Mouse (Mus musculus): ENCODE results near the gene Ncf2. TPM values are rescaled to one million over a fixed set of nuclear protein-coding genes. Genes with fewer than 3 reads are reported as not detected.

Gene Ncf2
- polyA plus RNA-seq, 1 experiment from 2014 or later: 2.6 TPM

GRCm38 (mm10) chr1:152826446-152826845, 26.5 kb downstream of the Ncf2 start:
- 80% methylated on average over 5 of the region's 5 CpGs for WGBS
- Histone ChIP-seq H3K9me3 (no peaks in the 10 kb centered on the region), H3K36me3 (replicated peaks) (0 out of 2 replicates have a peak, but pooled peaks cover 5% of the 10 kb centered on the region), H3K27ac (replicated peaks) (no peak overlapping the region), H3K4me1 (peaks cover 15% of the 10 kb centered on the region), H3K27me3 (replicated peaks; ENCODE audit: low read depth, poor library complexity, severe bottlenecking) (no peaks in the 10 kb centered on the region), H3K4me3 (no peak overlapping the region)
- no peak for DNase-seq (ENCODE audit: low spot score)

- WGBS: 82% methylated on average over 5 of the region's 5 CpGs
These were observed 28.2 kb downstream of the Ncf2 start for GRCm38 (mm10) chr1:152828168-152828567.

GRCm38 (mm10) chr1:152828637-152829355, 28.8 kb downstream of the Ncf2 start:
- no peaks in the 10 kb centered on the region for H3K27me3 ChIP-seq (replicated peaks; ENCODE audit: low read depth, poor library complexity, severe bottlenecking)
- H3K27ac ChIP-seq (replicated peaks): no peak overlapping the region
- H3K4me3 ChIP-seq: no peak overlapping the region
- no peak for DNase-seq (ENCODE audit: low spot score)
- H3K4me1 ChIP-seq: peaks cover 15% of the 10 kb centered on the region
- 77% methylated on average over 10 of the region's 10 CpGs for WGBS
- H3K9me3 ChIP-seq: no peaks in the 10 kb centered on the region
- peaks cover 23% of the 10 kb centered on the region for H3K36me3 ChIP-seq (replicated peaks)

More at GRCm38 (mm10) chr1:152828168-152828567, 28.2 kb downstream of the Ncf2 start:
- Histone ChIP-seq H3K4me1 (peaks cover 15% of the 10 kb centered on the region), H3K27ac (replicated peaks) (no peak overlapping the region), H3K4me3 (no peak overlapping the region), H3K27me3 (replicated peaks; ENCODE audit: low read depth, poor library complexity, severe bottlenecking) (no peaks in the 10 kb centered on the region), H3K36me3 (replicated peaks) (peaks cover 18% of the 10 kb centered on the region), H3K9me3 (no peaks in the 10 kb centered on the region)
- DNase-seq (ENCODE audit: low spot score): no peak

- Histone ChIP-seq H3K9me3 (no peaks in the 10 kb centered on the region), H3K36me3 (replicated peaks) (peaks cover 29% of the 10 kb centered on the region), H3K27me3 (replicated peaks; ENCODE audit: low read depth, poor library complexity, severe bottlenecking) (no peaks in the 10 kb centered on the region), H3K4me3 (no peak overlapping the region), H3K27ac (replicated peaks) (no peak overlapping the region), H3K4me1 (peaks cover 15% of the 10 kb centered on the region)
- DNase-seq (ENCODE audit: low spot score): no peak
- 95% methylated on average over 9 of the region's 9 CpGs for WGBS
These were observed 30.1 kb downstream of the Ncf2 start for GRCm38 (mm10) chr1:152830054-152830453.

GRCm38 (mm10) chr1:152831003-152831402, 31.0 kb downstream of the Ncf2 start:
- Histone ChIP-seq H3K4me1 (peaks cover 14% of the 10 kb centered on the region), H3K27ac (replicated peaks) (no peak overlapping the region), H3K9me3 (no peaks in the 10 kb centered on the region), H3K4me3 (no peak overlapping the region), H3K27me3 (replicated peaks; ENCODE audit: low read depth, poor library complexity, severe bottlenecking) (no peaks in the 10 kb centered on the region), H3K36me3 (replicated peaks) (peaks cover 39% of the 10 kb centered on the region)
- no peak for DNase-seq (ENCODE audit: low spot score)
- WGBS: 92% methylated on average over 8 of the region's 8 CpGs

GRCm38 (mm10) chr1:152831619-152832018, 31.6 kb downstream of the Ncf2 start:
- DNase-seq (ENCODE audit: low spot score): no peak
- Histone ChIP-seq H3K9me3 (no peaks in the 10 kb centered on the region), H3K4me3 (no peak overlapping the region), H3K36me3 (replicated peaks) (peaks cover 45% of the 10 kb centered on the region), H3K27me3 (replicated peaks; ENCODE audit: low read depth, poor library complexity, severe bottlenecking) (no peaks in the 10 kb centered on the region), H3K27ac (replicated peaks) (no peak overlapping the region), H3K4me1 (peaks cover 13% of the 10 kb centered on the region)
- 88% methylated on average over 5 of the region's 5 CpGs for WGBS

GRCm38 (mm10) chr1:152832316-152832715, 32.3 kb downstream of the Ncf2 start:
- Histone ChIP-seq H3K4me3 (no peak overlapping the region), H3K36me3 (replicated peaks) (peaks cover 52% of the 10 kb centered on the region), H3K27ac (replicated peaks) (no peak overlapping the region), H3K9me3 (no peaks in the 10 kb centered on the region), H3K4me1 (peaks cover 13% of the 10 kb centered on the region), H3K27me3 (replicated peaks; ENCODE audit: low read depth, poor library complexity, severe bottlenecking) (no peaks in the 10 kb centered on the region)
- WGBS: 86% methylated on average over 6 of the region's 6 CpGs
- DNase-seq (ENCODE audit: low spot score): no peak

- H3K4me1 ChIP-seq: no peaks in the 10 kb centered on the region
- WGBS: 91% methylated on average over 3 of the region's 3 CpGs
- H3K27me3 ChIP-seq (replicated peaks; ENCODE audit: low read depth, poor library complexity, severe bottlenecking): no peaks in the 10 kb centered on the region
- H3K36me3 ChIP-seq (replicated peaks): peaks cover 77% of the 10 kb centered on the region
- no peak for DNase-seq (ENCODE audit: low spot score)
- H3K4me3 ChIP-seq: no peak overlapping the region
- no peak overlapping the region for H3K27ac ChIP-seq (replicated peaks)
- H3K9me3 ChIP-seq: no peaks in the 10 kb centered on the region
These were observed 35.1 kb downstream of the Ncf2 start for GRCm38 (mm10) chr1:152835061-152835460.

GRCm38 (mm10) chr1:152838026-152838702, 38.2 kb downstream of the Ncf2 start:
- Histone ChIP-seq H3K27ac (replicated peaks) (no peak overlapping the region), H3K27me3 (replicated peaks; ENCODE audit: low read depth, poor library complexity, severe bottlenecking) (no peaks in the 10 kb centered on the region), H3K4me3 (no peak overlapping the region), H3K36me3 (replicated peaks) (peaks cover 90% of the 10 kb centered on the region), H3K9me3 (no peaks in the 10 kb centered on the region), H3K4me1 (no peaks in the 10 kb centered on the region)
- DNase-seq (ENCODE audit: low spot score): no peak
- WGBS: 85% methylated on average over 11 of the region's 11 CpGs

- no peaks in the 10 kb centered on the region for H3K9me3 ChIP-seq
- DNase-seq (ENCODE audit: low spot score): no peak
- no peaks in the 10 kb centered on the region for H3K27me3 ChIP-seq (replicated peaks; ENCODE audit: low read depth, poor library complexity, severe bottlenecking)
- WGBS: 90% methylated on average over 12 of the region's 12 CpGs
- H3K36me3 ChIP-seq (replicated peaks): peaks cover 91% of the 10 kb centered on the region
- H3K27ac ChIP-seq (replicated peaks): no peak overlapping the region
- no peaks in the 10 kb centered on the region for H3K4me1 ChIP-seq
- H3K4me3 ChIP-seq: no peak overlapping the region
These were observed 38.8 kb downstream of the Ncf2 start for GRCm38 (mm10) chr1:152838841-152839240.

- Histone ChIP-seq H3K4me1 (no peaks in the 10 kb centered on the region), H3K27me3 (replicated peaks; ENCODE audit: low read depth, poor library complexity, severe bottlenecking) (no peaks in the 10 kb centered on the region), H3K27ac (replicated peaks) (no peak overlapping the region), H3K4me3 (no peak overlapping the region), H3K9me3 (no peaks in the 10 kb centered on the region), H3K36me3 (replicated peaks) (peaks cover 98% of the 10 kb centered on the region)
- 89% methylated on average over 3 of the region's 3 CpGs for WGBS
- DNase-seq (ENCODE audit: low spot score): no peak
These were observed 40.3 kb downstream of the Ncf2 start for GRCm38 (mm10) chr1:152840343-152840742.

GRCm38 (mm10) chr1:152841057-152841456, 41.1 kb downstream of the Ncf2 start:
- Histone ChIP-seq H3K4me3 (no peak overlapping the region), H3K4me1 (no peaks in the 10 kb centered on the region), H3K27me3 (replicated peaks; ENCODE audit: low read depth, poor library complexity, severe bottlenecking) (no peaks in the 10 kb centered on the region), H3K9me3 (no peaks in the 10 kb centered on the region), H3K36me3 (replicated peaks) (peaks cover 98% of the 10 kb centered on the region), H3K27ac (replicated peaks) (no peak overlapping the region)
- 94% methylated on average over 2 of the region's 2 CpGs for WGBS
- no peak for DNase-seq (ENCODE audit: low spot score)

GRCm38 (mm10) chr1:152844634-152845033, 44.6 kb downstream of the Ncf2 start:
- Histone ChIP-seq H3K36me3 (replicated peaks) (peaks cover 100% of the 10 kb centered on the region), H3K27ac (replicated peaks) (no peak overlapping the region), H3K9me3 (no peaks in the 10 kb centered on the region), H3K27me3 (replicated peaks; ENCODE audit: low read depth, poor library complexity, severe bottlenecking) (no peaks in the 10 kb centered on the region), H3K4me1 (no peaks in the 10 kb centered on the region), H3K4me3 (no peak overlapping the region)
- 93% methylated on average over 1 of the region's 1 CpGs for WGBS
- DNase-seq (ENCODE audit: low spot score): no peak

Data from embryonic facial prominence, embryonic 10.5 days (tissue).